Mouse (Mus musculus) midbrain, embryonic 16.5 days (tissue): ENCODE results near the gene Bsn. TPM values are rescaled to one million over a fixed set of nuclear protein-coding genes. Genes with fewer than 3 reads are reported as not detected.

Experiments
- ATAC-seq: fragments of 200-750 bp; cut with Nextera tagmentation; 2 replicates; pipeline ENCODE4 v1.8.0; 2017; ENCODE audit warnings: moderate TSS enrichment
- H3K27ac ChIP-seq: fragments of 300-500 bp; sonication (generic); 2 replicates; pipeline ENCODE4 v1.5.1; 2014; ENCODE audit warnings: mild to moderate bottlenecking, low read length, mixed read lengths
- H3K27me3 ChIP-seq: fragments of 300-500 bp; sonication (generic); 2 replicates; pipeline ENCODE4 v1.6.1; 2014; ENCODE audit warnings: low read depth, low read length, mixed read lengths; ENCODE audit not compliant: control insufficient read depth, insufficient read depth
- H3K36me3 ChIP-seq: fragments of 300-500 bp; sonication (generic); 2 replicates; pipeline ENCODE4 v1.6.1; 2014; ENCODE audit warnings: mild to moderate bottlenecking, low read length, moderate library complexity, mixed read lengths; ENCODE audit not compliant: control insufficient read depth, insufficient read depth
- H3K4me1 ChIP-seq: fragments of 300-500 bp; sonication (generic); 2 replicates; pipeline ENCODE4 v1.6.1; 2014; ENCODE audit warnings: mild to moderate bottlenecking, low read length, mixed read lengths; ENCODE audit not compliant: control insufficient read depth, insufficient read depth
- H3K4me2 ChIP-seq: fragments of 300-500 bp; sonication (generic); 2 replicates; pipeline ENCODE4 v1.6.1; 2014; ENCODE audit warnings: mild to moderate bottlenecking, low read length, mixed read lengths
- H3K4me3 ChIP-seq: fragments of 300-500 bp; sonication (generic); 2 replicates; pipeline ENCODE4 v1.5.1; 2014; ENCODE audit warnings: low read depth, mild to moderate bottlenecking, low read length, moderate library complexity, mixed read lengths
- H3K9ac ChIP-seq: fragments of 300-500 bp; sonication (generic); 2 replicates; pipeline ENCODE4 v1.6.1; 2014; ENCODE audit warnings: low read depth, low read length, mixed read lengths
- H3K9me3 ChIP-seq: fragments of 300-500 bp; sonication (generic); replicated peaks from 2 replicates; pipeline ENCODE4 v1.6.1; 2014; ENCODE audit warnings: mild to moderate bottlenecking, low read length, mixed read lengths; ENCODE audit not compliant: control insufficient read depth, poor library complexity, severe bottlenecking
- WGBS: fragments of 180-500 bp; shearing (Covaris S2); extraction: QIAGEN DNeasy Blood & Tissue Kit; methylation state at CpG from one replicate; pipeline ENCODE4 v1.1.7; 2014; 5-methylcytosine and 5-hydroxymethylcytosine counted together
- polyA plus RNA-seq: library from polyadenylated mRNA; unstranded; fragments of >200 nt; fragmentation: Nextera tagmentation; extraction: Ambion mirVana; gene quantifications from 2 replicates; pipeline ENCODE4 v1.2.1, GENCODE M21; 2015

Bsn gene
- polyA plus RNA-seq, 1 experiment from 2014 or later = 8.6 TPM

DNA sequence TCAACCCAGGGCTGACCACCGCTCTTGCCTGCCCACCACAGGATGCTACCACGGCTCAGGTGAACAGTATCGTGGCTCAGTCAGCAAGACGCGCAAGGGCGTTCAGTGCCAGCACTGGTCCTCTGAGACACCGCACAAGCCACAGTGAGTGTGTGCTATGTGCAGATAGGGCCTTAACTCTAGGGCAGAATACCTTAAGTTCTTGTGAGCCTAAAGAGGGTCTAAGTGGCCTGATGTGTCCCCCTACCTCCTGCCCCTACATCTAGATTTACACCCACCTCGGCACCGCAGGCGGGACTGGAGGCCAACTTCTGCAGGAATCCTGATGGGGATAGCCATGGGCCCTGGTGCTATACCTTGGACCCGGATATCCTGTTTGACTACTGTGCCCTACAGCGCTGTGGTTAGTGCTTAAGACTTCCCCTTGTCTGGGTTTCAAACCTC, 107.2 kb downstream of the Bsn start, which contains the start of gene Rnf123:
Gene Rnf123 (minus strand): TSS at position 359 of the 444 bp plus-strand sequence.
- Histone ChIP-seq H3K27me3 (peaks cover 33% of the 10 kb centered on the region), H3K4me3 (peak within 1 kb of the TSS; percentile 12; the same call in 1 of the 2 replicates), H3K9me3 (no peaks in the 10 kb centered on the region), H3K9ac (peak within 1 kb of the TSS; percentile 20; the same call in 1 of the 2 replicates), H3K4me2 (peak within 1 kb of the TSS; percentile 39), H3K27ac (no peak within 1 kb of the TSS), H3K36me3 (peaks cover 30% of the 10 kb centered on the region), H3K4me1 (peaks cover 15% of the 10 kb centered on the region)
- ATAC-seq = no peak
- 30% methylated on average over 12 of the region's 12 CpGs for WGBS

DNA sequence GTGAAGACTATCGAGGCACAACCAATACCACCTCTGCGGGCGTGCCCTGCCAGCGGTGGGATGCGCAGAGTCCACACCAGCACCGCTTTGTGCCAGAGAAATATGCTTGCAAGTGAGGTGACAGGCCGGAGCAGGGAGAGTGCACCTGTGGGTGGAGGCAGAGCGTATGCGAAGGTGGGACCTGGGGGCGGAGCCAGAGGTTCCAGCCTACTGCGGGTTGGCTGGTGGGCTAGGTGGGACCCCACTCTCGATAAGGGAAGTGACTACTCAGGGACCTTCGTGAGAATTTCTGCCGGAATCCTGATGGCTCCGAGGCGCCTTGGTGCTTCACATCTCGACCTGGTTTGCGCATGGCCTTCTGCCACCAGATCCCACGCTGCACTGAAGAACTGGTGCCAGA, 107.6 kb downstream of the Bsn start:
- 8% methylated on average over 19 of the region's 19 CpGs for WGBS
- Histone ChIP-seq H3K27me3 (peaks cover 33% of the 10 kb centered on the region), H3K36me3 (peaks cover 28% of the 10 kb centered on the region), H3K9ac (peak overlapping the region; percentile 20; the same call in 1 of the 2 replicates), H3K27ac (no peak overlapping the region), H3K4me3 (peak overlapping the region; percentile 12; the same call in 1 of the 2 replicates), H3K9me3 (no peaks in the 10 kb centered on the region), H3K4me2 (peak overlapping the region; percentile 39), H3K4me1 (peaks cover 20% of the 10 kb centered on the region)
- no peak for ATAC-seq

DNA sequence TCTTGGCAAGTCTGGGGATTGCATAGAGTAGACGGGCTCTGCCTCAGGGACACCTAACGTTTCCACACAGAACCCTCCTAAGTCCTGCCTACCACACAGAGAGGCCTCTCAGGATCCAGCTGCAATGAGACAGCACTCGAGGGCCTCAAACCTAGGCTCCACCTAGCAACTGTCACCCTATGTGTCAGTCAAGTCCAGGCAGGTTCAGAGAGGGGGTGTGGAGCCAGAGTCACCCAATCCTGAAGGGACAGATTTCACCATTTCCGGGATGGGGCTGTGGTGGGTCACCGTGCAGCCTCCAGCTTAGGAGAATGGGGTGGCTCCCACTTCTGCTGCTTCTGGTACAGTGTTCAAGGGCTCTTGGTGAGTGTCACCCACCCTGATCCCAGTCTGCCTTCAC, 110.0 kb downstream of the Bsn start, which contains the start of gene Mst1:
Gene Mst1 (plus strand): TSS at position 269 of the 400 bp plus-strand sequence.
- Histone ChIP-seq H3K36me3 (peaks cover 8% of the 10 kb centered on the region; the same call in 1 of the 2 replicates), H3K4me1 (peaks cover 20% of the 10 kb centered on the region), H3K27ac (no peak within 1 kb of the TSS), H3K27me3 (peaks cover 33% of the 10 kb centered on the region), H3K4me3 (peak within 1 kb of the TSS; percentile 66), H3K9me3 (no peaks in the 10 kb centered on the region), H3K9ac (peak within 1 kb of the TSS; percentile 86), H3K4me2 (peak within 1 kb of the TSS; percentile 94)
- no peak for ATAC-seq
- 80% methylated on average over 5 of the region's 5 CpGs for WGBS

DNA sequence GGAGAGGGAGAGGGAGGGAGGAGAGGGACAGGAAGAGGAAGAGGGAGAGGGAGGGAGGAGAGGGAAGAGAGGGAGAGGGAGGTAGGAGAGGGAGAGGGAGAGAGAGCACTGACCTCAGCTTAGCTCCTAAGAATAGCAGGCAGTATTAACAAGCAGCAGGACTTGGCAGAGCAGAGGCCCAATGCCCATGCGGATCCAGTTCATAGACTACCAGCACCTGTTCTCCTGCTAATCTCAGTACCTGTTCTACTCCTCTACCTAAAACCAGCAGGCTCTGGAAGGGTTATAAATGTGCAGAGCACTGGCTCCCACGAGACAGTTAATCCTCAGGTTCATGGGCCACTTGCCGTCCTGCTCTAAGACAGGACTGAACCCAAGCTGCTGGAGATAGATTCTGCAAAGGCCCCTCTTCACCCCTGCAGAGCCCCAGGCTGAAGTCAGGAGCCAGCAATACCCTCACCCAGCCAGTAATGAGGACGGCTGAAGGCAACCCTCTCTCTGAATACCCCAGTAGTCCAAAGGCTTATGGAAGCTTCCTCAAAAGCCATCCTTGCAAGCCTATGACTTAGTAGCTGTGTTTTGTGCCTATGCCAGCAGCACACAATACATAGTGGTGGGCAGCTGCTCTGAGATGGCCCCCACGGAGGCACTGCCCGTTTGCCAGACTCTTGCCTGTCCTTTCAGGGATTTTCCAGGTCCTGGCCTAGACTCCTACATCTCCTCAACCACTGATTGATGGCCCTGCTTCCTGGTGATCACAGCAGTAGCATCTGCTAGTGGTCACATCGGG, 116.8 kb downstream of the Bsn start:
- 55% methylated on average over 7 of the region's 7 CpGs for WGBS
- no peak overlapping the region for H3K9ac ChIP-seq
- ATAC-seq = no peak

DNA sequence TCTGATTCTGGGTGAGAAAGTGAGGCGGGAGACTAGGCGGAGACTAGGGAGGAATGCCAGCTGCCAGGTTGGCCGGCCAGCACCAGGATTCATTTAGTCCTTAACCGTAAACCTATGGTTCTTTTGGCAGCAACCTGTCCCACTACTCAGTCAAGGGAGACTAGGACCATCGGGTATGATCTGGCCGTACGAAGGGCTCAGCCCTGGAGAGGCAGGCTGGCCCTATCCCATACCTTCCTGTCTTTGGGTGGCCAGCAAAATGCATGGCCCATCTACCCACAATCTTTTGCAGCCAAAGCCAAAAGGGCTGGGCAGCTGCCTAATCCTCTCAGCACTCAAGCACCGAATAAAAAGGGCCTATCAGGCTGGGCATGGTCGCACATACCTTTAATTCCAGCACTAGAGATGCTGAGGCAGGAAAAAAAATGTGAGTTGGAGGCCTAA, 117.7 kb downstream of the Bsn start:
- 57% methylated on average over 9 of the region's 9 CpGs for WGBS
- no peaks in the 10 kb centered on the region for H3K9me3 ChIP-seq
- H3K36me3 ChIP-seq = peaks cover 13% of the 10 kb centered on the region
- no peaks in the 10 kb centered on the region for H3K4me1 ChIP-seq
- no peaks in the 10 kb centered on the region for H3K27me3 ChIP-seq
- no peak overlapping the region for H3K4me3 ChIP-seq
- no peak overlapping the region for H3K27ac ChIP-seq
- no peak overlapping the region for H3K9ac ChIP-seq
- ATAC-seq = no peak
- no peak overlapping the region for H3K4me2 ChIP-seq

More for the DNA sequence above, 116.8 kb downstream of the Bsn start:
- Histone ChIP-seq H3K9me3 (no peaks in the 10 kb centered on the region), H3K27me3 (no peaks in the 10 kb centered on the region), H3K4me2 (no peak overlapping the region), H3K4me3 (no peak overlapping the region), H3K36me3 (peaks cover 13% of the 10 kb centered on the region), H3K27ac (no peak overlapping the region), H3K4me1 (peaks cover 8% of the 10 kb centered on the region)

DNA sequence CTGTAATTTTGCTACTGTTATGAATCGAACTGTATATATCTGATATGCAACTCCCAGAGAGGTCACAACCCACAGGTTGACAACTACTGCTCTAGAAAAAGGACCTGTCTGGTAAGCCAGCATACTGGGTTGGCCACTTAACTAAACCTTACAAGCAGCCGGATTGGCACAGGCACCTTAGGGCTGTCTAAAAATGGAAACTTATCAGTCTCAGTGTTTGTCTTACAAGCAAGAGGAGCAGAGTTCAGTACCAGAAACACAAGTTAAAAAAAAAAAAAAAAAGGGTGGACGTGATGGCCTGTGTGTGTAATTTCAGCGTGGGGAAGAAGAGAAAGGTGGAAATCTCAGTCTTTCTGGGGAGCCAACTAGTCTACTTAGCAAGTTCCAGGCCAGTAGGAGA, 118.4 kb downstream of the Bsn start:
- no peaks in the 10 kb centered on the region for H3K4me1 ChIP-seq
- 91% methylated on average over 4 of the region's 4 CpGs for WGBS
- H3K9ac ChIP-seq = no peak overlapping the region
- no peak overlapping the region for H3K27ac ChIP-seq
- no peaks in the 10 kb centered on the region for H3K9me3 ChIP-seq
- peaks cover 13% of the 10 kb centered on the region for H3K36me3 ChIP-seq
- ATAC-seq = no peak
- no peak overlapping the region for H3K4me3 ChIP-seq
- H3K4me2 ChIP-seq = no peak overlapping the region
- H3K27me3 ChIP-seq = no peaks in the 10 kb centered on the region

DNA sequence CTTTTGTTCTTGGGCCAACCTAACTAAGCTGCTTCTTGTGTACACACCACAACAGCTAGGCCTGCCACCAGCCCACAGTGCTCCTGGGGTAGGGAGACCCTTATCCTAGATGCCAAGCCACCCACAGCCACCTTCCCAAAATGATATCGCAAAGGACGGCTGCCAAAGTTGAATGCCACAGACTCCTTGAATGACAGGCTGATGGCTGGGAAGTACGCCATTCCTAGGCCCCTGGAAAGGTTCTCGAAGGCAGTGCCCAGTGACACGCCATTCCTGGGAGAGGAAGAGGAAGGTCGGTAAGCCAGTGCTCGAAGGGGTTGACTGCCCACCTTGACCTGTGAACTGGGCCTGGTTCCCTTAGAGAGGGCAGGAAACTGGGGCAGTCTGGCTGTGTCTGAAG, 120.7 kb downstream of the Bsn start:
- Histone ChIP-seq H3K27ac (no peak overlapping the region), H3K36me3 (peaks cover 13% of the 10 kb centered on the region), H3K9me3 (no peaks in the 10 kb centered on the region), H3K4me1 (no peaks in the 10 kb centered on the region), H3K27me3 (no peaks in the 10 kb centered on the region), H3K4me3 (no peak overlapping the region), H3K9ac (no peak overlapping the region), H3K4me2 (no peak overlapping the region)
- 92% methylated on average over 7 of the region's 7 CpGs for WGBS
- no peak for ATAC-seq

DNA sequence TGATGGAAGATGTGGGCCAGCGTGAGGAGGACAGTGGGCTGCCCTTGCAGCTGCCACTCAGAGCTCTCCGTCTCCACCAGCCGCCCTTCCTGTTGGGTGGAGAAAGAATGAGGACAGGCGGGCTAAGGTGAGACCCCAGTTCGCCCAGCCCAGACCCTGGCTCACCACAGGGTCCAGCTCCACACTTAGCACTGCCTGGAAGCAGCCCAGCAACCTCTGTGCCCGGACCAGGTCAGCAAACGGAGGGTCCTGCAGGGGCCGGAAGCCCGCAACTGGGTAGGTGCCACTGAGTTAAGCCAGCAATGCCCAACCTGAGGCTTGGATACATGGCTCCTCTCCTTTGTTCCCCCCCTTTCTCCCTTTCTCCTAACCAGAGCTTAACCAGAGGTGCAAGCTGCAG, 121.2 kb downstream of the Bsn start:
- Histone ChIP-seq H3K4me3 (no peak overlapping the region), H3K36me3 (peaks cover 18% of the 10 kb centered on the region), H3K9ac (no peak overlapping the region), H3K9me3 (no peaks in the 10 kb centered on the region), H3K27ac (no peak overlapping the region), H3K27me3 (no peaks in the 10 kb centered on the region), H3K4me2 (no peak overlapping the region), H3K4me1 (no peaks in the 10 kb centered on the region)
- WGBS = 96% methylated on average over 9 of the region's 9 CpGs
- ATAC-seq = no peak

DNA sequence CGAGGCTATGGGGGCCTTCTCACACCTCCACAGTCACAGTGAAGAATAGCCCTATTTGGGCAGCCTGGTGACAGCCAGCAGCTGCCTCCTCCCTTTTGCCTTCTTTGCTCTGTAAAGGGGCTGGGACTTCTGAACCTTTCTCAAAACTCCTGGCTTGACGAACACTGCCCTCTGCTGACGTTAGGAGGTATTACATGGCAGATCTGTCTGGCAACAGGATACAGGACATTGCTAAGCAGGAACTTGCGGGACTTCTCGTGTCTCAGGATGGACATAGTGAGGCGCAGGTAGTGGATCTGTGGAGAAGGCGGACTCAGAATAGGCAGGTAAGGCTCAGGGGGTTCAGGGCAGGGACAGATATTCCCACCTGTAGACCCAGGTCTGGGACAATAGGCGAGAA, 122.3 kb downstream of the Bsn start:
- Histone ChIP-seq H3K4me3 (no peak overlapping the region), H3K27ac (no peak overlapping the region), H3K9ac (no peak overlapping the region), H3K4me2 (no peak overlapping the region), H3K27me3 (no peaks in the 10 kb centered on the region), H3K9me3 (no peaks in the 10 kb centered on the region), H3K4me1 (no peaks in the 10 kb centered on the region), H3K36me3 (peaks cover 27% of the 10 kb centered on the region)
- 24% methylated on average over 8 of the region's 8 CpGs for WGBS
- 0 out of 2 replicates have a peak, but pooled peaks have one; percentile 4 for ATAC-seq
